Mouse (Mus musculus) activated CD4-positive, CD25-positive, alpha-beta regulatory T cell (primary cell): ENCODE data around the gene Dctd. TPM values are rescaled to one million over a fixed set of nuclear protein-coding genes. Genes with fewer than 3 reads are reported as not detected.

Source experiments
- polyA plus RNA-seq, 2 experiments: library from polyadenylated mRNA; unstranded; fragments of 100-300 nt; shearing (Covaris generic); gene quantifications; one replicate each; pipeline ENCODE4 v1.2.1; 2017

Dctd gene
- polyA plus RNA-seq = 1 to 10 TPM; 5.7 to 6.1 TPM

DNA sequence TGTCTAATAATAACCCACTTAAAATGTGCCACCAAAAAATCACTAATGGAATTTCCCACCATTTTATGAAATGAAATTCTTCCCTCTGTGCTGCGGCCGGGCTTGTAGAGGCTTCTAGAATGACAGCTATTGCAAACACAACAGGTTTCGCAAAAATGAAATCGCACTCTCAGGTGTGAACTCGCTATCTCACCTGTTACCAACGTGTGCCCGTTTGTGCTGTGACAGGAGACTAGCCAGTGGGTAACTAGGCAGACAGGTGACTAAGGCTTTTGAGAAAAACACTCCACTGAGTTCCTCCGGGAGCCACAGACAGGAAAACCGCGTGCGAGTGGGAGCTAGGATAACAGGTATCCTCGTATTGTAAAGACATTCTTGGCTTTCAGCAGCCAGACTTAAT is at the start of gene Dctd:
Dctd (plus strand) TSS at position 301 of the 400 bp plus-strand sequence.

Other genes with a start within 250 kb of the Dctd start
- under 1 TPM; 0.11 to 0.17 TPM for gene Wwc2, start 108.2 kb upstream of the Dctd start, polyA plus RNA-seq